Mouse (Mus musculus) liver, embryonic 14.5 days (tissue): ENCODE results near the gene Ncbp1.

ENCODE experiments used
- CTCF ChIP-seq: IDR thresholded peaks from 2 replicates; pipeline ENCODE4 v1.5.1; 2016; ENCODE audit warnings: antibody characterized with exemption, low read depth, control low read depth
- EP300 ChIP-seq: IDR thresholded peaks from 2 replicates; pipeline ENCODE4 v1.6.1; 2016; ENCODE audit warnings: antibody characterized with exemption, low read depth

DNA sequence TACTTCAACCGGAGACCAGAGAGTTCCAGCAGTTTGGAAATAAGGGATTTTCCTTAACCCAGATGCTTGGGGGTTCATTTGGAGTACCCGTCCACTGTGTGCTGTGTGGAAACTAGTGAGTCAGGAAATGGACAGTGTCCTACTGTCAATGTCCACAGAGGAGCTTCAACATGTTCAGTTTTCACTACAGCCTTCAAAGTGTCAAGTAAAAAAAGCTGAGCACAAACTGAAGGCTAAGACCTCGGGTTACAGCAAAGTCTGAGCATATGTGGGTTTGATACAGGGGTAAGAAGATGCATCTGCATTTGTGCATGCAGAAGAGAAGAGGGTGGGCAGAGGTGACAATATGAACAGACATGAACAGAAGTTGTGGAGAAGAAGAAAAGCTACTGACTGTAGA is 17.6 kb upstream of the Ncbp1 start:
- TF ChIP-seq EP300 (no peak), CTCF (no peak)
